Mouse (Mus musculus): ENCODE measurements around the gene Slc36a3.

DNA sequence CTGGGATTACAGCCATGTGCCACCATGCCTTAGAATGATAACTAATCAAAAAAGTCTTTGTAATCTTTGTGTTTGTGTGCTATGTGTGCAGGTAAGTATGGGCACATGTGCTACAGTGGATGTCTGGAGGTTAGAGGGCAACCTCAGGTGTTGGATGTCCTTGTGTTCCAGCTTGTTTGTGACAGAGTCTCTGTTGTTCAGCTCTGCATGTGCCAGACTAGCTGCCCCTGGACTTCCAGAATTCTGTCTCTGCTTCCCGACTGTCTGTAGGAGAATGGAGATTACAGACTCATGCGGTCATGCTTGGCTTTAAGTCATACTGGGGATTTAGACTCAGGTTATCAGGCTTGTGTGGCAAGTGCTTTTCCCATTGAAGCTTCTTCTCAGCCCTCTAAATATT is 37.2 kb downstream of the Slc36a3 start:
- TF ChIP-seq EP300 (IDR thresholded peaks at IDR 0.05; ENCODE audit: insufficient read depth, low read depth, low read length) (no peak), POLR2A (IDR thresholded peaks at IDR 0.05; ENCODE audit: insufficient read depth, low read length) (no peak)

All from ES-Bruce4 (cell line).